8 mouse cellular contexts compared by ENCODE assay signal in genomic region chr3:8717334-8717812, GRCm38 (mm10).
DNase-seq lines count a peak whose midpoint lies in the region; ATAC-seq and TF ChIP-seq lines count a peak whose summit lies in the region.

No protein-coding gene starts in this region.

- no peak for DNase-seq in testis, postnatal 10 days (ENCODE audit: low spot score)
- peak; percentile 12 for DNase-seq in left cerebral cortex, adult 11 months (ENCODE audit: low spot score)
- peak; percentile 29 to 40 for DNase-seq in lung, postnatal 4 days
- peak; percentile 18 to 23 for DNase-seq in right cerebral cortex, postnatal 36 days (ENCODE audit: low spot score in 2 of 2)
- no peak for DNase-seq in natural killer cell, adult 2 months (ENCODE audit: low spot score in 2 of 2)

- no peaks in the 10 kb centered on the region for H3K9me3 ChIP-seq in heart, embryonic 15.5 days (replicated peaks)

- H3K27ac ChIP-seq in testis, adult 2 months (ENCODE audit: control insufficient read depth, insufficient read depth, low read depth, low read length), result no peak overlapping the region
- H3K27ac ChIP-seq in embryonic fibroblast, embryonic 13.5 days (ENCODE audit: insufficient read depth, low read length), result peak overlapping the region; percentile 24; the same call in 1 of the 2 replicates
- H3K27ac ChIP-seq in heart, embryonic 15.5 days, result peak overlapping the region; percentile 66

- TF ChIP-seq POLR2A in testis, adult 2 months (IDR thresholded peaks at IDR 0.05; ENCODE audit: control insufficient read depth, low read depth, low read length), result no peak
- TF ChIP-seq POLR2A in embryonic fibroblast, embryonic 13.5 days (IDR thresholded peaks at IDR 0.05; ENCODE audit: low read depth, low read length), result no peak

- H3K4me2 ChIP-seq in heart, embryonic 15.5 days, result peak overlapping the region; percentile 79

- WGBS in heart, embryonic 15.5 days, result 2% methylated on average over 18 of the region's 18 CpGs

- peak overlapping the region; percentile 36 for H3K9ac ChIP-seq in heart, embryonic 15.5 days

- H3K27me3 ChIP-seq in testis, adult 2 months (ENCODE audit: control insufficient read depth, insufficient read depth, low read length), result no peaks in the 10 kb centered on the region
- H3K27me3 ChIP-seq in heart, embryonic 15.5 days, result no peaks in the 10 kb centered on the region

- no peaks in the 10 kb centered on the region for H3K36me3 ChIP-seq in testis, adult 2 months (ENCODE audit: control insufficient read depth, insufficient read depth, low read length)
- H3K36me3 ChIP-seq in heart, embryonic 15.5 days, result no peaks in the 10 kb centered on the region

- H3K4me1 ChIP-seq in testis, adult 2 months (ENCODE audit: control insufficient read depth, insufficient read depth, low read length), result peaks cover 3% of the 10 kb centered on the region
- peaks cover 2% of the 10 kb centered on the region; the same call in 1 of the 2 replicates for H3K4me1 ChIP-seq in embryonic fibroblast, embryonic 13.5 days (ENCODE audit: control insufficient read depth, insufficient read depth, low read length)
- H3K4me1 ChIP-seq in heart, embryonic 15.5 days (replicated peaks), result peaks cover 38% of the 10 kb centered on the region

- peak; percentile 81 for ATAC-seq in heart, embryonic 15.5 days (replicated peaks; ENCODE audit: insufficient number of reproducible peaks, insufficient read depth, low FRiP score, low read depth)

- peak overlapping the region; percentile 36 for H3K4me3 ChIP-seq in testis, adult 2 months (ENCODE audit: control insufficient read depth, low read depth, low read length)
- H3K4me3 ChIP-seq in embryonic fibroblast, embryonic 13.5 days (ENCODE audit: insufficient read depth, low read length), result peak overlapping the region; percentile 12
- peak overlapping the region; percentile 43 for H3K4me3 ChIP-seq in heart, embryonic 15.5 days

- TF ChIP-seq CTCF in testis, adult 2 months (IDR thresholded peaks at IDR 0.05; ENCODE audit: control insufficient read depth, insufficient read depth, insufficient replicate concordance, low read depth, low read length), result no peak
- no peak for TF ChIP-seq CTCF in embryonic fibroblast, embryonic 13.5 days (IDR thresholded peaks at IDR 0.05; ENCODE audit: borderline replicate concordance, insufficient read depth, low read length)

Comparison
In these comparisons a context has a peak if more than half of its experiments do, and no peak if none do; other contexts are left out.
1. DNase-seq: peak in left cerebral cortex, adult 11 months (single experiment), lung, postnatal 4 days (2 of 2) and right cerebral cortex, postnatal 36 days (2 of 2); none in testis, postnatal 10 days (single experiment) and natural killer cell, adult 2 months (0 of 2).
2. Peak in every context shown above with its lines, with median percentiles within 50 percentile points of each other: H3K4me3 ChIP-seq.